Mouse (Mus musculus) liver (tissue): ENCODE measurements at regions not wholly inside any gene's neighbourhood (a gene's known extent, or its start where the extent isn't known, plus 50 kb on each side); places are given as distances from the start of the nearest gene placed in this dataset.

Experiments
- DNase-seq: peaks from one replicate; pipeline ENCODE4 v3.0.0-alpha.2; 2020; ENCODE audit warnings: mixed read lengths

DNA sequence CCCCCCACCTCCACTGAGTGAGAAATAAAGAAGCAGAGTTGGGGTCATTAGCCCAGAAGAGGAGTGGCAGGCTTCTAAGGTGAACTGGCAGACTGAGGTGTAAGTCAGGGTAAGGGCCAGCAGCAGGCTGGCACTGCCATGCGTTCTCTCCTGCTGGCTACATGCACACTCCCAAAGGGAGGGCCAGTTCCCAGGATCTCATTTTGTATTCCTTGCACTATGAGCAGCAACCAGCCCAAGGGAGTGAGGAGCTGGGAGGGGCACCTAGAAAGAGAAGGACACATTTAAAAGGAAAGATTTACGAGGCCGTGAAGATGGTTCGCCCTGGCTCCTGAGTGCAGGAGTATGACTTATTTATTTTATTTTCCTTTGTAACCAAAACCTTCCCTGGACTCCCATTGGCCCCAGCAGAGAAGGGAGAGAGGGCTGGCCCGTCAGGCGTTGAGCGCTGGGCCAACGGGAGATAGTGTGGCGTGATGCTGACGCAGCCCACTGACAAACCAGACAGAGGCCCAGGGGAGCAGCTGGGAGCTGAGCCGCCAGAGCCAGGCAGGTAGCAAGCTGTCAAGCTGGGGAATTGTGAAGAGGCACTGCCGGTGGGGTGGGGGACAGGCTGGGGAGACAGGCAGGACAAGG is 166.8 kb upstream of the Klf7 start:
- peak; percentile 9 for DNase-seq

GRCm38 (mm10) chr1:64287068-64287467 is 165.0 kb upstream of the Klf7 start:
- DNase-seq, result no peak

GRCm38 (mm10) chr1:64284656-64285055 is 162.6 kb upstream of the Klf7 start:
- DNase-seq, result no peak

DNA sequence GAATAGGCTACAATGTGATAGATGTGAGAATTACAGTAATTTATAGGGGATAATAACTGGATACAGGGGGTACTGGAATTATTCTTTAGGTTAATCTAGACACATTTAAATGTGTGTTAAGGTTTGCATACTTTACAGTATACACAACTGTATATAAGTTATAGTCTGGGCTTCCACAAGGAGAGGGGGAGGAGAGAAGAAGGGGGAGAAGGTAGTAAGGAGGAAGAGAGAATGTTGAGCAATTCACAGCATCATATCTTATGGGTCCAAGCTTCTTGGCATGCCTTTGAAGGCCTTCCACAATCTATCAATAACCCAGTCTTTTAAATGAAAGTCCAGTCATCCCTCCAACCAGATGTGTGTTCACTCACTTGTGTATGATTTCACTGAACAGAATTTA is 153.8 kb upstream of the Klf7 start:
- DNase-seq, result no peak

GRCm38 (mm10) chr1:64275086-64275802 is 153.2 kb upstream of the Klf7 start:
- no peak for DNase-seq

GRCm38 (mm10) chr1:64257237-64257636 is 135.2 kb upstream of the Klf7 start:
- DNase-seq, result no peak

DNA sequence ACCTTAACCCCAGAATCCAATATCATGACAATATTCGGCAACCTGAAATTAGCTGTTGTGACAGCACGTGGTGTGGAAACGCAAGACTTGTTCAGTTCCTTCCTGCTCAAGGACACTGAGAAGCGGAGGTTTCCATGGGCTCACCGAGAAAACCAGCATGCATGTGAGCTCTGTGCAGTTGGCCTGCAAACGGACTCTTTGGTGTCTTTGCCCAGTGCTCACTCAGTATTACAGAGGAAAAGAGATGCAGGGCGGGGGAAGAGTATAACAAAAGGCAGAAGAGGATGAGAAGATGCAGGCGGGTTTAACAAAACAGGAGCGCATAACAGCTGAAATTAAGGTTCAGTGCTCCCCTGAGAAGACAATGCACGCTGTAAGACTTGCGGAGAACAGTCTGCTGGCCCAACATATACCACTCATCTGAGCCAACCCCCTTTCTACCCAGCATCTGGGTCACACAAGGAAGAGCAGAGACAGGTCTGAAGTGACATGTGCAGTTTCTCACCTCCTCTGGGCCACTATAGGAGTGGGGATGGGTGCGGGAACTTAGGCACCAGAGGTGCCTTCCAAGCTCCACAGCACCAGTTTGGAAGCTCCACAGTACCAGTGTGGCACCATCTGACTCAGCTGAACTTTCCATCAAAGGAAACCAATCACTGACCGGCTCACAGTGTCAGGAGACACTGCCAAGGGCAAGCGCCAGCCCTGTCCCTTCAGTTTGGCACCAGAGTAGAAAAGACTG is 133.6 kb upstream of the Klf7 start:
- no peak for DNase-seq

- DNase-seq, result no peak
Observed at GRCm38 (mm10) chr1:64254673-64255072, 132.6 kb upstream of the Klf7 start.

- no peak for DNase-seq
Observed at GRCm38 (mm10) chr1:64253996-64254395, 131.9 kb upstream of the Klf7 start.

DNA sequence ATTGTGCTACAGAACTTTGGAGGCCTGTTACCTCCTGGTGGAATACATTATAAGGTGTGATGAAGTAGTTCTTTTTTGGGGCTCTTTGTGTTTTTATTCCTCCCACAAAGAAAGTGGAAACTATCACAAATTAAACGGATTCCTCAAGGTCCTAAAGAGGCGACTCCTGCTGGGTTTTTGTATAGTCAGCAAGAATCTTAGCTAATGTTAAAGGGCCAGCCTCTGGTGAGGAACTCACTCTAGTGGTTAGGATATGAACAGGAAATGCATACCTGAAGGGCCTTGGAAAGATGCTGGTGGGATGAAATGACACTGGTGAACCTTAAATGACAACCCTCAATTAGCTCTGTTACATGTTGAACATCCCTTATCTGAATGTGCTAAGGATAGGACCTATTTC is 120.3 kb upstream of the Klf7 start:
- DNase-seq, result no peak

DNA sequence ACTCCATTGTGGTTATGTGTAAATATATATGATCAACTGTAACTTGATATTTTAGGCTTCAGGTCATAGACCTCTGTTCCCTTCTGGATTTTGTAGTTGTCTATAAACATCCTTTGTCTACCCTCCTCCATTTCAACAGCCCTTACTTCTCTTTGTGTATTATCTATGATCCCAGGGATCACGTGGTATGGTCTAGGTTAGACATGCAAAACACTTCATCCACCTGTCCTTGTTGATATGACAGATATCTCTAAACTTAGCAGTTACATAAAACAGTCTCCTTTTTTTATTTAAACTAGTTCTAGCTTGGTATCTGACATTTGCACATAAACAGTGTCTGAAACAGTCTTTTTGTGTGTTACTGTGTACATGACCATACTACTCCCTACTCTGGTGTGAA is 107.6 kb upstream of the Klf7 start:
- DNase-seq, result no peak

DNA sequence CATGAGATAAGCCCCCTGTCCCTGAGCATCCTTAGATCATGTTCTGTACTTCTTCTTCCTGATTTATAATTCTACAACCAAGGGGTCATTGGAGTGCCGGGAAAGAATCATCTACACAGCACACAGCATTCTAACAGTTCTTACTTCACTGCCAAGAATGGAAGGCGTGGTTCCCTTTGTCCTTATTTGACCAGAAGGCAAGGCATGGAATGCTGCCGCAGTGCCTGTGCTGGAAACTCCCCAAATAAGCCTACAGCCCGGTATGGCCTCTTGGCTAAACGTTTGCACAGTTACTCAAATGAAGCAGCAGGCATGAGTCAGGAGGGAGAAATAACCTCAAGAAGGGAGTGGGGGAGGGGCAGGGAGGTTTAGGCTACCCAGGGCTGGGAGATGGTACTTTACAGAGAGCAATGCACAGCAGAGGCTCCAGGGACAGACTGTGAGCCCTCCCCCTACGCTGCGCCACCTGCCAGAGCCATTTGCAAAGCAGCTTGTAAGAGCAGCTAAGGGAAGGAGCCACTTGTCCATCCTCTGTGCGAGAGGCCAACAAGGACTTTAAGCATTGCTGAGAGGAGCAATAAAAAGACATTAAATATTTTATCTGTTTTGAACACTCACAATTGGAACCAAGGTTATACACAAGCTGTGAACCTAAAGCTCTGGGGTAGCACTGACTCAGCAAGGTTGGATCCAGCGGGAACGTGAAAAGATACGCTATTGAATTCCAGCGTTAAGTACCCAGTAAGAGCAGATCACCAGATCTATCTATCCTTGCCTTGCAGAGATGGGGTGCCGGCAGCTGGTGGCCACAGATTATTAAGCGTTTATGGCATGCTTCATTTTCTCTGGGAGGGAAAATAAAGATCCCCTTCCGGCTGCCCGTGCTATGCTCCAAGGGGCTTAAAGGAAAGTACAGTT is 104.2 kb upstream of the Klf7 start:
- DNase-seq, result peak; percentile 13

DNA sequence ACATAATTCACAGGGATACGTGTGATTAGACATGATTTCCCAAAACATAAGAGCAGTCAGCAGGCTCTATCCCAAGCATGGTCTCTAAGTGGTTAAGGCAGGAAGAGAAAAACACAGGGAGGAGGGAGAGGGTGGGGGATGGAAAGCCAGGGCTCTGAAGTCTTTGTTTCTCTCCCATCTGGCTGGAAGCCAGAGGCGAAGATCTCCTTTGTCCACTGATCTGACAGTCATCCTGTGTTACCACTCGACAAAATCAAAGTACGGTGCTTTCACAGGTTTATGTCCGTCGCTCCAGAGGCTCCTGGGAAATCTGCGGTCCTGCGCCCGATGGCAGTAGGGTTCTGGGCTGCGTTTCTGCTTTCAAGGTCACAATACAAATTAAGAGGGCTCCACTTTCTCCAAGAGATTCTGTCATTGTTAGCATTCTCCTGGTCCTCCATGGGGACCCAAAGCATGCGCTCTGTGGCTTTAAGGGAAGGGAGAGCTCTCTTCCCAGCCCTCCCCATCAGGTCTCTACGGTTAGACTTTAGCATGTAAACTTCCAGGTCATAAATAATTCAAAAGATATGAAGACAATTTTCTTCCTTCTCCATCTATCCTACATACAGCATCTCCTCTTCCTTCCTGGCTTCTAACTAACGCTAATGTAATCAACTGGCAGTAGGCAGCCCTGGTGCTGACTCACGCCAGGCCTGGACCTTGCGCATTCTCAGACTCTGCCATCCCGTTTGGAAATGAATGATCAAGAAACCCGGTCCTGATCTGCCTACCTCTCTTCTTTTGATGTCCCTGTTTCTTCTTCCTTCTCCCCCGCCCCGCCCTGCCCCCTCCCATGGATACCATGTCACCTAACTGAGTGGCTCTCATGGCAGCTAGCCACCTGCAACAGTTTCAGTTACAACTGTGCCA is 102.0 kb upstream of the Klf7 start:
- peak; percentile 6 for DNase-seq

DNA sequence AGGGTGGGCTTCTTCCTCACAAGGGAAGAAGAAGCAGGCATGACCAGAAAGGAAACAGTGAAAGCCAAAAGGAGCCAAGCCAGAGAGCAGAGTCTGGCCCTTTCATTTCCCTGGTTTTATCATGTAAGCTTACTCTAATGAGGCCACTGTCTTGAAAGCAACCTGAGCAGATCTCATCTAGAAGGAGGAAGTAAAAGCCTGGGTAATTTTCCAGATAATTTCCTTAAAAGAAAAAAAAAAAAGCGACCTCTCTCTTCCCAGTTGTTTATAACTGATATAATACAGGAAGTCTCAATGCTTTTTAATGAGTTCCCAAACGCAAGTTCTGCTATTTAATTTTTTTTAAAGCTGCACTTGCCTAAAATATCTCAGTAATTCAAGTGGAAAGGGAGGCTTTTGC is 100.4 kb upstream of the Klf7 start:
- DNase-seq, result no peak

- no peak for DNase-seq
Observed at GRCm38 (mm10) chr1:64220486-64220885, 98.4 kb upstream of the Klf7 start.

DNA sequence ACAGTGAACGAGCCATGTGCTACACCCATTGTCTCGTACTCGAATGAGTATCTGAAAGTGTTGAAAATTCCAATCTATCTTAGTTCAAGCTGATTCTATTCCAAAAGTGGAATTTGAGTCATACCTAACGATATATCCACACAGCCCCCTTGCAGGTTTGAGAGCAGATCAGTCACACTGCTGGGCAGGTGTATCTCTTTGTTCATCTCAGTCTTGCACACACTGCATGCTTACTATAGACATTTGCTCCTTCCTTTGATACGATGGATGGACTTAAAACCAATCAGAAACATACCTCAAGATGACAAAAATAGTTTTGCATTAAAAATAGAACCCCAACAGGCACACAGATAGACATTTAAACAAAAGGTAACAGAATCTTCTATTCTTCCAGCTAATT is 98.0 kb upstream of the Klf7 start:
- DNase-seq, result no peak

GRCm38 (mm10) chr1:64215646-64216045 is 93.6 kb upstream of the Klf7 start:
- no peak for DNase-seq

DNA sequence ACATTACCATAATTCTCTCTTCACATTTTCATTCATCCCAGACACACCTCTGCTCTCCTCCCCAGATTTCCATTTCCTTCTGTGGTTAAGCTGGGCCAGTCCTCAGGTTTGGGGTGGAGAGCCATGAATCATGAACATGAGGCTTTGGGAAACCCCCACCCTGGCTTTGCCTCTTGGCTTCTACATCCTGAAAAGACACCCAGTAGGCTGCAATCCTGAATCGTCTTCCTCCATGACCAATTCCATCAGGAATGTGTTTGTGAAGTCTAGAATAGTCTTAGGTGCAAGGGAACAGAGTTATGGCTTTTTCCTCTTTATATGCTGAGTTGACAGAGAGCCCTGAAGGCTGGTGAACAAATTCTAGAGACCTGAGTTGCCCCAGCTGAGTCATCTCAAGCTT is 87.0 kb upstream of the Klf7 start:
- no peak for DNase-seq

- DNase-seq, result no peak
Observed at GRCm38 (mm10) chr1:64200387-64201023, 78.4 kb upstream of the Klf7 start.

GRCm38 (mm10) chr1:64198781-64199180 is 76.7 kb upstream of the Klf7 start:
- no peak for DNase-seq

GRCm38 (mm10) chr1:64198322-64198721 is 76.2 kb upstream of the Klf7 start:
- DNase-seq, result no peak
